Mouse (Mus musculus) stomach, postnatal 0 days (tissue): Measurements from ENCODE around the gene Fbxo42. TPM values are rescaled to one million over a fixed set of nuclear protein-coding genes. Genes with fewer than 3 reads are reported as not detected.

Experiments used
- ATAC-seq: fragments of 200-750 bp; cut with Nextera tagmentation; 2 replicates; pipeline ENCODE4 v1.8.0; 2017; ENCODE audit not compliant: low FRiP score, low TSS enrichment
- DNase-seq: peaks from one replicate; pipeline ENCODE4 v3.0.0-alpha.2; 2016; ENCODE audit warnings: low spot score
- H3K27ac ChIP-seq: fragments of 300-500 bp; sonication (generic); replicated peaks from 2 replicates; pipeline ENCODE4 v1.5.1; 2014; ENCODE audit warnings: mild to moderate bottlenecking, control low read depth
- H3K27me3 ChIP-seq: fragments of 300-500 bp; sonication (generic); 2 replicates; pipeline ENCODE4 v1.6.1; 2014; ENCODE audit warnings: low read length; ENCODE audit not compliant: control insufficient read depth, insufficient read depth
- H3K36me3 ChIP-seq: fragments of 300-500 bp; sonication (generic); 2 replicates; pipeline ENCODE4 v1.6.1; 2014; ENCODE audit warnings: low read length, mixed read lengths; ENCODE audit not compliant: control insufficient read depth, insufficient read depth
- H3K4me1 ChIP-seq: fragments of 300-500 bp; sonication (generic); replicated peaks from 2 replicates; pipeline ENCODE4 v1.6.1; 2014; ENCODE audit warnings: antibody characterized with exemption; ENCODE audit not compliant: control insufficient read depth, insufficient read depth
- H3K4me2 ChIP-seq: fragments of 300-500 bp; sonication (generic); replicated peaks from 2 replicates; pipeline ENCODE4 v1.6.1; 2014; ENCODE audit warnings: low read depth, mild to moderate bottlenecking, control low read depth, moderate library complexity
- H3K4me3 ChIP-seq: fragments of 300-500 bp; sonication (generic); 2 replicates; pipeline ENCODE4 v1.5.1; 2014; ENCODE audit warnings: low read depth, low read length, control low read depth
- H3K9ac ChIP-seq: fragments of 300-500 bp; sonication (generic); 2 replicates; pipeline ENCODE4 v1.6.1; 2014; ENCODE audit warnings: mild to moderate bottlenecking, low read length, control low read depth, mixed read lengths
- H3K9me3 ChIP-seq: fragments of 300-500 bp; sonication (generic); 2 replicates; pipeline ENCODE4 v1.6.1; 2016; ENCODE audit warnings: low read length; ENCODE audit not compliant: control insufficient read depth
- CTCF ChIP-seq: IDR thresholded peaks from 2 replicates; pipeline ENCODE4 v1.5.1; 2016; ENCODE audit warnings: antibody characterized with exemption, low read depth, mild to moderate bottlenecking, moderate library complexity
- EP300 ChIP-seq: optimal IDR thresholded peaks from 2 replicates; pipeline ENCODE3; 2016; ENCODE audit warnings: antibody characterized with exemption
- WGBS: fragments of 180-500 bp; shearing (Covaris S2); extraction: QIAGEN DNeasy Blood & Tissue Kit; methylation state at CpG from one replicate; pipeline ENCODE4 v1.1.7; 2014; 5-methylcytosine and 5-hydroxymethylcytosine counted together
- polyA plus RNA-seq: library from polyadenylated mRNA; unstranded; fragments of >200 nt; fragmentation: Nextera tagmentation; extraction: Ambion mirVana; gene quantifications from 2 replicates; pipeline ENCODE4 v1.2.1, GENCODE M21; 2015

Fbxo42 gene
- 9.8 and 11.5 TPM in 2 replicates for polyA plus RNA-seq

GRCm38 (mm10) chr4:141147112-141148008 lies at the start of gene Fbxo42:
Fbxo42 (plus strand) TSS chr4:141147913.
- peak; percentile 72 for TF ChIP-seq CTCF
- no peak for TF ChIP-seq EP300
- H3K9me3 ChIP-seq, result no peaks in the 10 kb centered on the region
- 4% methylated on average over 56 of the region's 58 CpGs for WGBS
- H3K4me1 ChIP-seq, result no peaks in the 10 kb centered on the region
- peak within 1 kb of the TSS; percentile 95 for H3K9ac ChIP-seq
- ATAC-seq, result peak; percentile 89
- peak; percentile 96 for DNase-seq
- no peaks in the 10 kb centered on the region for H3K27me3 ChIP-seq
- H3K27ac ChIP-seq, result peak within 1 kb of the TSS; percentile 96
- H3K4me2 ChIP-seq, result peak within 1 kb of the TSS; percentile 98
- H3K4me3 ChIP-seq, result peak within 1 kb of the TSS; percentile 100
- H3K36me3 ChIP-seq, result no peaks in the 10 kb centered on the region

- Histone ChIP-seq H3K27me3 (no peaks in the 10 kb centered on the region), H3K36me3 (no peaks in the 10 kb centered on the region), H3K9me3 (no peaks in the 10 kb centered on the region), H3K4me2 (no peak overlapping the region), H3K9ac (no peak overlapping the region), H3K27ac (no peak overlapping the region), H3K4me3 (no peak overlapping the region), H3K4me1 (no peaks in the 10 kb centered on the region)
- TF ChIP-seq EP300 (no peak), CTCF (no peak)
- WGBS, result 69% methylated on average over 4 of the region's 4 CpGs
- DNase-seq (no peak), ATAC-seq (no peak)
Measured at GRCm38 (mm10) chr4:141098935-141099334, 48.8 kb upstream of the Fbxo42 start.

DNA sequence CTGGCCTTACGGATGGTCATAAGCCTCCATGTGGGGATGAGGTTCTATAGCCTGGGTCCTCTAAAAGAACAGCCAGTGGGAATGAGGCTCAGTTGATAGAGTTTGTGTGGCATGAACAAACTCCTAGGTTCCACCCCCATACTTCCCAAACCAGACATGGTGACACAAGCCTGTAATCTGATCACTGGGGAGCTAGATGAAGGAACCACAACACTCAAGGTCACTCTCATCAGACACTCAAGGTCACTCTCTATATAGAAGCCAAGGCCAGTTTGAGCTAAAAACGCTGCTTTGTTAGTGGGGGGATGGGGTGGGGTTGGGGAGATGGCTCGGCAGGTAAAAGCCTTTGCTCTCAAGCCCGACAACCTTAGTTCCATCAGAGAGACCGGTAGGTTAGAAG lies 47.8 kb upstream of the Fbxo42 start:
- Histone ChIP-seq H3K9ac (no peak overlapping the region), H3K4me2 (no peak overlapping the region), H3K4me1 (no peaks in the 10 kb centered on the region), H3K4me3 (no peak overlapping the region), H3K27ac (no peak overlapping the region), H3K9me3 (no peaks in the 10 kb centered on the region), H3K36me3 (no peaks in the 10 kb centered on the region), H3K27me3 (no peaks in the 10 kb centered on the region)
- TF ChIP-seq CTCF (no peak), EP300 (no peak)
- DNase-seq, result no peak
- 65% methylated on average over 5 of the region's 5 CpGs for WGBS
- ATAC-seq, result no peak

DNA sequence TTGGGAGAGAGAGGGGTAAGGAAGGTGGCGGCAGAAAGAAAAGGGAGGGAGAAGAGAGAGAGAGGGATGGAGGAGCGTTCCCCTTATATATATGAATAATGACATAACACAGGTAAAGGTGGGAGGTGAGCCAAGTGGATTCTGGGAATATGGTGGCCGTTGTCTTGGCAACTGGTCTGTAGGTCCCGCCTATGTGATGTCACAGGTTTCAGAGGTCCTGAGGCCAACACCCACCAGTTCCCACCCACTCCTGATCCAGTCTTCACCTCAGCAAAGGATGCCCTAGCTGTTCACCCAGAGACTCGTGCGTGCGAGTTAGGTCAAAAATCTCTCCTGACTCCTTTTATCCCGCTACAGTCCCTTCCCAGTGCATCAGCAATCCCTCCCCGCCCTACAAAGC lies 46.4 kb upstream of the Fbxo42 start:
- no peak overlapping the region for H3K4me3 ChIP-seq
- H3K27ac ChIP-seq, result no peak overlapping the region
- H3K4me2 ChIP-seq, result no peak overlapping the region
- H3K4me1 ChIP-seq, result no peaks in the 10 kb centered on the region
- H3K9me3 ChIP-seq, result no peaks in the 10 kb centered on the region
- no peak for TF ChIP-seq CTCF
- TF ChIP-seq EP300, result no peak
- no peak overlapping the region for H3K9ac ChIP-seq
- 92% methylated on average over 9 of the region's 9 CpGs for WGBS
- no peak for ATAC-seq
- no peaks in the 10 kb centered on the region for H3K27me3 ChIP-seq
- H3K36me3 ChIP-seq, result no peaks in the 10 kb centered on the region
- no peak for DNase-seq

DNA sequence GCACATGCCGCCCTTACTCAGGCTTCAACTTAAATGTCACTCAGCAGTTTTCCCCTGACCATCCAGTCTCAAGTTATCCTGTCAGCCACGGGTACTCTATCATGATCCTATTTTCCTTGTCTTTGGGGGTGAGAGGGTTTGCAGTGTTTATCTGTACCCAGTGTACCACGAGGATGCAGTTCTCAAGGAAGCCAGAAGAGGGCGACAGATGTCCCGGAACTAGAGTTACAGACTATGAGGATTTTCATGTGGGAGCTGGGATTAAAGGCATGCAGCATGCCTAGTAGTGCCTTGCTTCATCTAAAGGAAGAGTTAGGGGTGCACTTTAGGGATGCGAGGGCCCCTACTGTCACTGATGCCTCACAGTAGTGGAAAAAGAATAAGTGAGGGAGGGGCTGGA lies 45.9 kb upstream of the Fbxo42 start:
- TF ChIP-seq CTCF, result peak; percentile 75
- no peak for TF ChIP-seq EP300
- Histone ChIP-seq H3K36me3 (no peaks in the 10 kb centered on the region), H3K4me1 (no peaks in the 10 kb centered on the region), H3K9ac (no peak overlapping the region), H3K9me3 (no peaks in the 10 kb centered on the region), H3K4me3 (no peak overlapping the region), H3K27me3 (no peaks in the 10 kb centered on the region), H3K4me2 (no peak overlapping the region), H3K27ac (no peak overlapping the region)
- ATAC-seq, result no peak
- peak; percentile 59 for DNase-seq
- WGBS, result 58% methylated on average over 6 of the region's 6 CpGs

GRCm38 (mm10) chr4:141106526-141107183 lies 41.1 kb upstream of the Fbxo42 start:
- Histone ChIP-seq H3K9ac (no peak overlapping the region), H3K36me3 (0 out of 2 replicates have a peak, but pooled peaks cover 4% of the 10 kb centered on the region), H3K27me3 (no peaks in the 10 kb centered on the region), H3K27ac (no peak overlapping the region), H3K4me3 (no peak overlapping the region), H3K4me1 (no peaks in the 10 kb centered on the region), H3K9me3 (no peaks in the 10 kb centered on the region), H3K4me2 (no peak overlapping the region)
- no peak for DNase-seq
- 73% methylated on average over 16 of the region's 16 CpGs for WGBS
- ATAC-seq, result no peak
- TF ChIP-seq CTCF (no peak), EP300 (no peak)
